Mouse (Mus musculus): ENCODE measurements at regions not wholly inside any gene's neighbourhood (a gene's known extent, or its start where the extent isn't known, plus 50 kb on each side); places are given as distances from the start of the nearest gene placed in this dataset.
A peak's percentile ranks its signal among the peaks of the same experiment; 100 is the strongest.

- Histone ChIP-seq H3K36me3 (ENCODE audit: insufficient read depth, low read length) (no peaks in the 10 kb centered on the region), H3K9me3 (ENCODE audit: low read length) (no peaks in the 10 kb centered on the region), H3K4me1 (ENCODE audit: insufficient read depth, low read length) (peaks cover 11% of the 10 kb centered on the region), H3K9ac (replicated peaks; ENCODE audit: low read length) (no peak overlapping the region), H3K4me3 (ENCODE audit: low read length) (no peak overlapping the region), H3K4me2 (replicated peaks; ENCODE audit: low read depth, low read length) (peak overlapping the region; percentile 14), H3K27me3 (ENCODE audit: insufficient read depth, low read length) (no peaks in the 10 kb centered on the region), H3K27ac (ENCODE audit: low read length) (no peak overlapping the region)
- ATAC-seq (ENCODE audit: low FRiP score, low TSS enrichment), result peak; percentile 39; the same call in 1 of the 2 replicates
- WGBS, result 20% methylated on average over 9 of the region's 9 CpGs
Observed at GRCm38 (mm10) chr2:61283829-61284601, 294.4 kb upstream of the Tank start.

- Histone ChIP-seq H3K36me3 (ENCODE audit: insufficient read depth, low read length) (no peaks in the 10 kb centered on the region), H3K9ac (replicated peaks; ENCODE audit: low read length) (no peak overlapping the region), H3K4me1 (ENCODE audit: insufficient read depth, low read length) (0 out of 2 replicates have a peak, but pooled peaks cover 2% of the 10 kb centered on the region), H3K4me2 (replicated peaks; ENCODE audit: low read depth, low read length) (no peak overlapping the region), H3K27ac (ENCODE audit: low read length) (no peak overlapping the region), H3K9me3 (ENCODE audit: low read length) (no peaks in the 10 kb centered on the region), H3K27me3 (ENCODE audit: insufficient read depth, low read length) (no peaks in the 10 kb centered on the region), H3K4me3 (ENCODE audit: low read length) (no peak overlapping the region)
- WGBS, result 85% methylated on average over 5 of the region's 5 CpGs
- ATAC-seq (ENCODE audit: low FRiP score, low TSS enrichment), result no peak
Observed at GRCm38 (mm10) chr2:61272721-61273120, 305.7 kb upstream of the Tank start.

- Histone ChIP-seq H3K36me3 (ENCODE audit: insufficient read depth, low read length) (no peaks in the 10 kb centered on the region), H3K27ac (ENCODE audit: low read length) (no peak overlapping the region), H3K9me3 (ENCODE audit: low read length) (no peaks in the 10 kb centered on the region), H3K4me1 (ENCODE audit: insufficient read depth, low read length) (0 out of 2 replicates have a peak, but pooled peaks cover 2% of the 10 kb centered on the region), H3K9ac (replicated peaks; ENCODE audit: low read length) (no peak overlapping the region), H3K27me3 (ENCODE audit: insufficient read depth, low read length) (no peaks in the 10 kb centered on the region), H3K4me2 (replicated peaks; ENCODE audit: low read depth, low read length) (no peak overlapping the region), H3K4me3 (ENCODE audit: low read length) (no peak overlapping the region)
- no peak for ATAC-seq (ENCODE audit: low FRiP score, low TSS enrichment)
- WGBS, result 89% methylated on average over 3 of the region's 3 CpGs
Observed at GRCm38 (mm10) chr2:61267706-61268105, 304.7 kb upstream of the Rbms1 start.

- H3K4me1 ChIP-seq (ENCODE audit: insufficient read depth, low read length), result peaks cover 6% of the 10 kb centered on the region; the same call in 1 of the 2 replicates
- H3K4me2 ChIP-seq (replicated peaks; ENCODE audit: low read depth, low read length), result no peak overlapping the region
- H3K36me3 ChIP-seq (ENCODE audit: insufficient read depth, low read length), result no peaks in the 10 kb centered on the region
- ATAC-seq (ENCODE audit: low FRiP score, low TSS enrichment), result no peak
- H3K27ac ChIP-seq (ENCODE audit: low read length), result no peak overlapping the region
- H3K9ac ChIP-seq (replicated peaks; ENCODE audit: low read length), result no peak overlapping the region
- H3K27me3 ChIP-seq (ENCODE audit: insufficient read depth, low read length), result no peaks in the 10 kb centered on the region
- H3K4me3 ChIP-seq (ENCODE audit: low read length), result no peak overlapping the region
- 65% methylated on average over 9 of the region's 9 CpGs for WGBS
- H3K9me3 ChIP-seq (ENCODE audit: low read length), result no peaks in the 10 kb centered on the region
Observed at GRCm38 (mm10) chr2:61250068-61250800, 287.2 kb upstream of the Rbms1 start.

GRCm38 (mm10) chr2:61247956-61248355 is 285.0 kb upstream of the Rbms1 start:
- H3K4me1 ChIP-seq (ENCODE audit: insufficient read depth, low read length), result peaks cover 6% of the 10 kb centered on the region; the same call in 1 of the 2 replicates
- no peak overlapping the region for H3K4me3 ChIP-seq (ENCODE audit: low read length)
- H3K27ac ChIP-seq (ENCODE audit: low read length), result no peak overlapping the region
- H3K36me3 ChIP-seq (ENCODE audit: insufficient read depth, low read length), result no peaks in the 10 kb centered on the region
- H3K9me3 ChIP-seq (ENCODE audit: low read length), result no peaks in the 10 kb centered on the region
- no peak for ATAC-seq (ENCODE audit: low FRiP score, low TSS enrichment)
- no peak overlapping the region for H3K4me2 ChIP-seq (replicated peaks; ENCODE audit: low read depth, low read length)
- H3K27me3 ChIP-seq (ENCODE audit: insufficient read depth, low read length), result no peaks in the 10 kb centered on the region
- WGBS, result 60% methylated on average over 4 of the region's 4 CpGs
- no peak overlapping the region for H3K9ac ChIP-seq (replicated peaks; ENCODE audit: low read length)

- WGBS, result 69% methylated on average over 2 of the region's 2 CpGs
- H3K27me3 ChIP-seq (ENCODE audit: insufficient read depth, low read length), result no peaks in the 10 kb centered on the region
- no peak overlapping the region for H3K4me2 ChIP-seq (replicated peaks; ENCODE audit: low read depth, low read length)
- H3K4me1 ChIP-seq (ENCODE audit: insufficient read depth, low read length), result peaks cover 6% of the 10 kb centered on the region; the same call in 1 of the 2 replicates
- no peaks in the 10 kb centered on the region for H3K36me3 ChIP-seq (ENCODE audit: insufficient read depth, low read length)
- H3K4me3 ChIP-seq (ENCODE audit: low read length), result no peak overlapping the region
- no peak overlapping the region for H3K9ac ChIP-seq (replicated peaks; ENCODE audit: low read length)
- ATAC-seq (ENCODE audit: low FRiP score, low TSS enrichment), result no peak
- no peaks in the 10 kb centered on the region for H3K9me3 ChIP-seq (ENCODE audit: low read length)
- no peak overlapping the region; the same call in 1 of the 2 replicates for H3K27ac ChIP-seq (ENCODE audit: low read length)
Observed at GRCm38 (mm10) chr2:61247336-61247735, 284.3 kb upstream of the Rbms1 start.

GRCm38 (mm10) chr2:61246691-61247258 is 283.8 kb upstream of the Rbms1 start:
- Histone ChIP-seq H3K4me1 (ENCODE audit: insufficient read depth, low read length) (peaks cover 6% of the 10 kb centered on the region; the same call in 1 of the 2 replicates), H3K27ac (ENCODE audit: low read length) (no peak overlapping the region; the same call in 1 of the 2 replicates), H3K36me3 (ENCODE audit: insufficient read depth, low read length) (no peaks in the 10 kb centered on the region), H3K9ac (replicated peaks; ENCODE audit: low read length) (no peak overlapping the region; the same call in 1 of the 2 replicates), H3K4me2 (replicated peaks; ENCODE audit: low read depth, low read length) (no peak overlapping the region), H3K4me3 (ENCODE audit: low read length) (no peak overlapping the region), H3K9me3 (ENCODE audit: low read length) (no peaks in the 10 kb centered on the region), H3K27me3 (ENCODE audit: insufficient read depth, low read length) (no peaks in the 10 kb centered on the region)
- WGBS, result 14% methylated on average over 3 of the region's 3 CpGs
- no peak for ATAC-seq (ENCODE audit: low FRiP score, low TSS enrichment)

GRCm38 (mm10) chr2:61245526-61245925 is 282.5 kb upstream of the Rbms1 start:
- Histone ChIP-seq H3K36me3 (ENCODE audit: insufficient read depth, low read length) (no peaks in the 10 kb centered on the region), H3K9ac (replicated peaks; ENCODE audit: low read length) (no peak overlapping the region), H3K9me3 (ENCODE audit: low read length) (no peaks in the 10 kb centered on the region), H3K27ac (ENCODE audit: low read length) (no peak overlapping the region), H3K27me3 (ENCODE audit: insufficient read depth, low read length) (no peaks in the 10 kb centered on the region), H3K4me1 (ENCODE audit: insufficient read depth, low read length) (peaks cover 6% of the 10 kb centered on the region; the same call in 1 of the 2 replicates), H3K4me2 (replicated peaks; ENCODE audit: low read depth, low read length) (no peak overlapping the region), H3K4me3 (ENCODE audit: low read length) (no peak overlapping the region)
- WGBS, result 64% methylated on average over 7 of the region's 7 CpGs
- ATAC-seq (ENCODE audit: low FRiP score, low TSS enrichment), result no peak

- no peak for ATAC-seq (ENCODE audit: low FRiP score, low TSS enrichment)
- Histone ChIP-seq H3K4me1 (ENCODE audit: insufficient read depth, low read length) (no peaks in the 10 kb centered on the region), H3K27me3 (ENCODE audit: insufficient read depth, low read length) (no peaks in the 10 kb centered on the region), H3K9ac (replicated peaks; ENCODE audit: low read length) (no peak overlapping the region), H3K4me3 (ENCODE audit: low read length) (no peak overlapping the region), H3K27ac (ENCODE audit: low read length) (no peak overlapping the region), H3K9me3 (ENCODE audit: low read length) (no peaks in the 10 kb centered on the region), H3K4me2 (replicated peaks; ENCODE audit: low read depth, low read length) (no peak overlapping the region), H3K36me3 (ENCODE audit: insufficient read depth, low read length) (no peaks in the 10 kb centered on the region)
- WGBS, result 71% methylated on average over 3 of the region's 3 CpGs
Observed at GRCm38 (mm10) chr2:61221676-61222075, 258.7 kb upstream of the Rbms1 start.

Measured in kidney, embryonic 16.5 days (tissue).